Mouse (Mus musculus): ENCODE measurements at regions not wholly inside any gene's neighbourhood (a gene's known extent, or its start where the extent isn't known, plus 50 kb on each side); places are given as distances from the start of the nearest gene placed in this dataset.

DNA sequence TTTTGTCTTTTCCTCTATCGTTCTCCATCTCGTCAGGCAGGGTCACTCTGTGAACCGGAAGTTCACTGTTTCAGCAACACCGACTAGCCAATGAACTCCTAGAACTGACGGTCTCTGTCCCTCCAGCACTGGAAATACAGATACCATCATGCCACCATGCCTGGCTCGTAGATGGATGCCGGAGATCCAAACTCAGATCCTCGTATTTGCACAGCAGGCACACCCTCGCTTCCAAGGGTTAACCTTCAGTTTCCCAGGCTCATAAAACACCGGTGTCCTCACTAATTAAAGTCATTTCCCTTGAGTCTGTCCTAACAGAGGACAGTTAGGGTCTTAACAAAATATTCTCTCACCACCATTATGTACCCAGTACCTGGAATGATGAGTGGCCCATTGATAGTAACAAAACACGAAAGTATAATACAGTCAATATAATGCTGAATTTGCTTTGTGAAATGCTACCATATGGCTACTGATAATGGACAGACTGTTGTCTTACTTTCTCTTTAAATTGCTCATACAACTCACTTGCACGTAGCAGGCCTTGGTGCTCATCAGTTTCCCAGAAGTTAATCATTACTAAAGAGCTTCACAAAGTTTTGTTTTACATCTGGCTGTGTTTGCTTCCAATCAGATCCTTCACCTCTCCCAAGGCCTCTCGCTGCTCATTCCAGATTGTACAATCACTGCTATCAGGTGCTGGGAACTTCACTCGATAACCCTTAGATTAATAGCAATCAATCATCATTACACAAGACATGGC, 52.7 kb upstream of the Ccn6 start:
- 79% methylated on average over 14 of the region's 14 CpGs for WGBS
- no peak for ATAC-seq (ENCODE audit: low read depth)
- Histone ChIP-seq H3K4me3 (ENCODE audit: low read length) (no peak overlapping the region), H3K4me2 (ENCODE audit: low read depth, low read length) (no peak overlapping the region), H3K36me3 (ENCODE audit: control insufficient read depth, insufficient read depth, low read length) (no peaks in the 10 kb centered on the region), H3K9ac (ENCODE audit: low read length) (no peak overlapping the region), H3K9me3 (ENCODE audit: control insufficient read depth, low read length) (peaks cover 11% of the 10 kb centered on the region), H3K27ac (ENCODE audit: low read length) (no peak overlapping the region), H3K27me3 (ENCODE audit: control insufficient read depth, insufficient read depth, low read depth, low read length) (no peaks in the 10 kb centered on the region), H3K4me1 (replicated peaks; ENCODE audit: control insufficient read depth, insufficient read depth, low read length) (no peaks in the 10 kb centered on the region)

DNA sequence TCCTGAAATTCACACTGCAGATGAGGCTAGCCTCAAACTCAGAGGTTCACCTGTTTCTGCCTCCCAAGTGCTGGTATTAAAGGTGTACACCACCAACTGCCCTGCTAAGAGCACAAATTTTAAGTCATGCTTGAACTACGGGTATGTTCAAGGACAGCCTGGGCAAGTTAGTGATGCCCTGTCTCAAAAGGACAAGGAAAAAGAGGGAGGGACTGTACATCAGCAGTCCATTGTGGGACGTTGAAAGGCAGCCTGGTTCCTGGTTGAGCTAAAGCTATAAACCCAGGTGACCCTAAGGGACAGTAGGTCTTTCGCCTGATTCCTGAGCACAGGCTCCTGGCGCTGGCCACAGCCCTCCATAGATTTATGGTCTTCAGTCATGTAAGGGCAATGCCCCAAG, 51.0 kb upstream of the Ccn6 start:
- Histone ChIP-seq H3K36me3 (ENCODE audit: control insufficient read depth, insufficient read depth, low read length) (no peaks in the 10 kb centered on the region), H3K4me3 (ENCODE audit: low read length) (no peak overlapping the region), H3K4me2 (ENCODE audit: low read depth, low read length) (no peak overlapping the region), H3K9ac (ENCODE audit: low read length) (no peak overlapping the region), H3K4me1 (replicated peaks; ENCODE audit: control insufficient read depth, insufficient read depth, low read length) (no peaks in the 10 kb centered on the region), H3K27ac (ENCODE audit: low read length) (no peak overlapping the region), H3K9me3 (ENCODE audit: control insufficient read depth, low read length) (peaks cover 8% of the 10 kb centered on the region), H3K27me3 (ENCODE audit: control insufficient read depth, insufficient read depth, low read depth, low read length) (no peaks in the 10 kb centered on the region)
- no peak for ATAC-seq (ENCODE audit: low read depth)
- whole genome bisulfite sequencing, result 90% methylated on average over 4 of the region's 4 CpGs
